Mouse (Mus musculus) bone marrow, adult 2 months (tissue): ENCODE data around the gene Gprc5b. TPM values are rescaled to one million over a fixed set of nuclear protein-coding genes. Genes with fewer than 3 reads are reported as not detected.

Experiments used
- H3K27ac ChIP-seq: fragments of 200-500 bp; 2 replicates; pipeline ENCODE4 v1.5.1; 2012; ENCODE audit warnings: low read depth, mild to moderate bottlenecking, control low read depth, inconsistent platforms, low read length; ENCODE audit not compliant: control insufficient read depth, poor library complexity, insufficient read depth
- H3K4me1 ChIP-seq: fragments of 200-500 bp; 2 replicates; pipeline ENCODE4 v1.6.1; 2011; ENCODE audit warnings: low read length; ENCODE audit not compliant: control insufficient read depth, insufficient read depth
- H3K4me3 ChIP-seq: fragments of 200-500 bp; replicated peaks from 2 replicates; pipeline ENCODE3; 2011; ENCODE audit warnings: mild to moderate bottlenecking, low read depth, low read length, control low read depth; ENCODE audit not compliant: control insufficient read depth
- CTCF ChIP-seq: fragments of 200-500 bp; IDR thresholded peaks from 2 replicates; pipeline ENCODE4 v1.5.1; 2011; ENCODE audit warnings: low read length, control low read depth; ENCODE audit not compliant: control insufficient read depth, insufficient read depth
- POLR2A ChIP-seq: fragments of 200-500 bp; IDR thresholded peaks from 2 replicates; pipeline ENCODE4 v1.6.1; 2011; ENCODE audit warnings: low read depth, mild to moderate bottlenecking, control low read depth, low read length, borderline replicate concordance; ENCODE audit not compliant: control insufficient read depth
- WGBS: fragments of 180-500 bp; shearing (Covaris S2); methylation state at CpG from one replicate; pipeline ENCODE4 v1.1.7; 2018; 5-methylcytosine and 5-hydroxymethylcytosine counted together
- polyA plus RNA-seq: library from polyadenylated mRNA; stranded (reverse); fragments of >200 nt; gene quantifications from 2 replicates; pipeline ENCODE4 v1.2.4, GENCODE M21; 2011; ENCODE audit warnings: low replicate concordance; ENCODE audit not compliant: missing spikeins, insufficient read depth, insufficient read length

Gprc5b gene
- polyA plus RNA-seq, 1 experiment: 1.9 TPM

- TF ChIP-seq CTCF (no peak), POLR2A (no peak)
- Histone ChIP-seq H3K27ac (no peak overlapping the region), H3K4me3 (no peak overlapping the region), H3K4me1 (no peaks in the 10 kb centered on the region)
- 81% methylated on average over 8 of the region's 8 CpGs for WGBS
Observed at GRCm38 (mm10) chr7:118971499-118971898, 23.5 kb downstream of the Gprc5b start.

GRCm38 (mm10) chr7:118968870-118969269, 26.1 kb downstream of the Gprc5b start:
- 88% methylated on average over 3 of the region's 3 CpGs for WGBS
- H3K27ac ChIP-seq: no peak overlapping the region
- H3K4me3 ChIP-seq: no peak overlapping the region
- no peaks in the 10 kb centered on the region for H3K4me1 ChIP-seq
- no peak for TF ChIP-seq POLR2A
- TF ChIP-seq CTCF: no peak

- no peak overlapping the region for H3K4me3 ChIP-seq
- WGBS: 57% methylated on average over 7 of the region's 7 CpGs
- no peak overlapping the region for H3K27ac ChIP-seq
- no peaks in the 10 kb centered on the region for H3K4me1 ChIP-seq
- TF ChIP-seq POLR2A (no peak), CTCF (no peak)
Observed at GRCm38 (mm10) chr7:118965198-118965597, 29.8 kb downstream of the Gprc5b start.

GRCm38 (mm10) chr7:118964777-118965176, 30.2 kb downstream of the Gprc5b start:
- no peak overlapping the region for H3K4me3 ChIP-seq
- 20% methylated on average over 3 of the region's 3 CpGs for WGBS
- no peaks in the 10 kb centered on the region for H3K4me1 ChIP-seq
- no peak for TF ChIP-seq POLR2A
- TF ChIP-seq CTCF: no peak
- H3K27ac ChIP-seq: no peak overlapping the region

- WGBS: 76% methylated on average over 7 of the region's 7 CpGs
- Histone ChIP-seq H3K4me1 (no peaks in the 10 kb centered on the region), H3K27ac (no peak overlapping the region), H3K4me3 (no peak overlapping the region)
- TF ChIP-seq CTCF: no peak
- no peak for TF ChIP-seq POLR2A
Observed at GRCm38 (mm10) chr7:118959209-118959608, 35.8 kb downstream of the Gprc5b start.

- TF ChIP-seq CTCF (no peak), POLR2A (no peak)
- no peak overlapping the region for H3K4me3 ChIP-seq
- WGBS: 78% methylated on average over 4 of the region's 4 CpGs
- H3K27ac ChIP-seq: no peak overlapping the region
- H3K4me1 ChIP-seq: no peaks in the 10 kb centered on the region
Observed at GRCm38 (mm10) chr7:118956616-118957246, 38.3 kb downstream of the Gprc5b start.

GRCm38 (mm10) chr7:118954968-118955367, 40.0 kb downstream of the Gprc5b start:
- H3K4me3 ChIP-seq: no peak overlapping the region
- H3K4me1 ChIP-seq: no peaks in the 10 kb centered on the region
- 75% methylated on average over 1 of the region's 1 CpGs for WGBS
- TF ChIP-seq CTCF (no peak), POLR2A (no peak)
- no peak overlapping the region for H3K27ac ChIP-seq

- H3K27ac ChIP-seq: no peak overlapping the region
- TF ChIP-seq CTCF (no peak), POLR2A (no peak)
- no peak overlapping the region for H3K4me3 ChIP-seq
- no peaks in the 10 kb centered on the region for H3K4me1 ChIP-seq
- 63% methylated on average over 11 of the region's 11 CpGs for WGBS
Observed at GRCm38 (mm10) chr7:118953626-118954282, 41.3 kb downstream of the Gprc5b start.

GRCm38 (mm10) chr7:118949749-118950148, 45.3 kb downstream of the Gprc5b start:
- TF ChIP-seq POLR2A (no peak), CTCF (no peak)
- 65% methylated on average over 7 of the region's 7 CpGs for WGBS
- Histone ChIP-seq H3K4me3 (no peak overlapping the region), H3K27ac (no peak overlapping the region), H3K4me1 (no peaks in the 10 kb centered on the region)
